8 mouse cellular contexts compared by ENCODE assay signal in genomic region chr16:3847871-3848270, GRCm38 (mm10). TPM values are rescaled to one million over a fixed set of nuclear protein-coding genes. Genes with fewer than 3 reads are reported as not detected.
DNase-seq lines count a peak whose midpoint lies in the region; ATAC-seq lines count a peak whose summit lies in the region.

No protein-coding gene starts in this region.

- no peak overlapping the region for H3K27ac ChIP-seq in kidney, embryonic 14.5 days (ENCODE audit: low read depth, low read length)
- no peak overlapping the region for H3K27ac ChIP-seq in hindbrain, embryonic 10.5 days
- no peak overlapping the region for H3K27ac ChIP-seq in midbrain, embryonic 11.5 days (ENCODE audit: low read depth, low read length)

- H3K9me3 ChIP-seq in kidney, embryonic 14.5 days (ENCODE audit: control insufficient read depth, low read length), result no peaks in the 10 kb centered on the region
- 0 out of 2 replicates have a peak, but pooled peaks cover 2% of the 10 kb centered on the region for H3K9me3 ChIP-seq in hindbrain, embryonic 10.5 days
- no peaks in the 10 kb centered on the region for H3K9me3 ChIP-seq in midbrain, embryonic 11.5 days (ENCODE audit: control insufficient read depth, low read length)

- WGBS in kidney, embryonic 14.5 days, result 64% methylated on average over 4 of the region's 4 CpGs
- WGBS in hindbrain, embryonic 10.5 days, result 61% methylated on average over 4 of the region's 4 CpGs
- WGBS in midbrain, embryonic 11.5 days, result 62% methylated on average over 4 of the region's 4 CpGs

- H3K36me3 ChIP-seq in kidney, embryonic 14.5 days (ENCODE audit: control insufficient read depth, insufficient read depth, low read length), result no peaks in the 10 kb centered on the region
- no peaks in the 10 kb centered on the region for H3K36me3 ChIP-seq in hindbrain, embryonic 10.5 days
- H3K36me3 ChIP-seq in midbrain, embryonic 11.5 days (ENCODE audit: control insufficient read depth, insufficient read depth, low read length), result no peaks in the 10 kb centered on the region; the same call in 1 of the 2 replicates

- H3K4me1 ChIP-seq in kidney, embryonic 14.5 days (ENCODE audit: control insufficient read depth, insufficient read depth, low read length), result no peaks in the 10 kb centered on the region
- H3K4me1 ChIP-seq in hindbrain, embryonic 10.5 days (replicated peaks), result peaks cover 18% of the 10 kb centered on the region
- H3K4me1 ChIP-seq in midbrain, embryonic 11.5 days (ENCODE audit: control insufficient read depth, insufficient read depth, low read length), result no peaks in the 10 kb centered on the region

- H3K4me2 ChIP-seq in kidney, embryonic 14.5 days (replicated peaks; ENCODE audit: low read depth, low read length), result peak overlapping the region; percentile 41
- peak overlapping the region; percentile 69 for H3K4me2 ChIP-seq in midbrain, embryonic 11.5 days

- ATAC-seq in kidney, embryonic 14.5 days (ENCODE audit: low FRiP score, low TSS enrichment), result no peak
- ATAC-seq in midbrain, embryonic 11.5 days (ENCODE audit: low FRiP score), result no peak

- H3K9ac ChIP-seq in kidney, embryonic 14.5 days (ENCODE audit: low read depth, low read length), result 0 out of 2 replicates have a peak overlapping the region, but pooled peaks have one; percentile 60
- H3K9ac ChIP-seq in midbrain, embryonic 11.5 days (ENCODE audit: low read length), result no peak overlapping the region

- no peak for DNase-seq in kidney, postnatal 14 days
- peak; percentile 56 for DNase-seq in ZHBTc4 (ENCODE audit: low read depth, low spot score)
- no peak for DNase-seq in hindbrain, embryonic 10.5 days (ENCODE audit: low spot score)
- DNase-seq in midbrain, embryonic 11.5 days (ENCODE audit: low spot score, missing footprints), result no peak
- DNase-seq in layer of hippocampus, postnatal 10 days (ENCODE audit: low spot score in 2 of 2), result no peak
- no peak for DNase-seq in left cerebral cortex, adult 9 months (ENCODE audit: low spot score in 2 of 2)
- no peak for DNase-seq in lung, postnatal 36 days

- no peaks in the 10 kb centered on the region for H3K27me3 ChIP-seq in kidney, embryonic 14.5 days (ENCODE audit: control insufficient read depth, insufficient read depth, low read length)
- no peaks in the 10 kb centered on the region for H3K27me3 ChIP-seq in hindbrain, embryonic 10.5 days (ENCODE audit: insufficient read depth, poor library complexity, severe bottlenecking)
- no peaks in the 10 kb centered on the region for H3K27me3 ChIP-seq in midbrain, embryonic 11.5 days (ENCODE audit: control insufficient read depth, insufficient read depth, low read length)

- H3K4me3 ChIP-seq in kidney, embryonic 14.5 days (ENCODE audit: low read length), result peak overlapping the region; percentile 64; the same call in 1 of the 2 replicates
- H3K4me3 ChIP-seq in hindbrain, embryonic 10.5 days, result peak overlapping the region; percentile 71
- H3K4me3 ChIP-seq in midbrain, embryonic 11.5 days (ENCODE audit: low read depth, low read length), result peak overlapping the region; percentile 68

RNA-seq across cellular contexts. Expression of gene Zfp174, which starts 0.8 kb away (rescaled TPM):
- polyA plus RNA-seq in kidney, embryonic 14.5 days (2014; fragmentation: Nextera tagmentation; extraction: Ambion mirVana), result 0.54 and 1.4 TPM in 2 replicates
- polyA plus RNA-seq in hindbrain, embryonic 10.5 days (2016; fragmentation: Nextera tagmentation; extraction: Ambion mirVana), result 0.94 and 1.2 TPM in 2 replicates
- 1.3 and 1.6 TPM in 2 replicates for polyA plus RNA-seq in midbrain, embryonic 11.5 days (2014; fragmentation: Nextera tagmentation; extraction: Ambion mirVana)
- total RNA-seq in layer of hippocampus, postnatal 10 days (2021), result 1 to 10 TPM; 4.4 to 4.8 TPM

RNA-seq across cellular contexts. Expression of gene Olfr15, which starts 17.2 kb away (rescaled TPM):
- polyA plus RNA-seq in kidney, embryonic 14.5 days (2014; fragmentation: Nextera tagmentation; extraction: Ambion mirVana), result not detected in 2 replicates
- polyA plus RNA-seq in hindbrain, embryonic 10.5 days (2016; fragmentation: Nextera tagmentation; extraction: Ambion mirVana), result not detected in 2 replicates
- not detected in 2 replicates for polyA plus RNA-seq in midbrain, embryonic 11.5 days (2014; fragmentation: Nextera tagmentation; extraction: Ambion mirVana)
- total RNA-seq in layer of hippocampus, postnatal 10 days (2021), result not detected

RNA-seq across cellular contexts. Expression of gene Naa60, which starts 24.3 kb away (rescaled TPM):
- 34.2 and 58.4 TPM in 2 replicates for polyA plus RNA-seq in kidney, embryonic 14.5 days (2014; fragmentation: Nextera tagmentation; extraction: Ambion mirVana)
- polyA plus RNA-seq in hindbrain, embryonic 10.5 days (2016; fragmentation: Nextera tagmentation; extraction: Ambion mirVana), result 58.0 and 66.1 TPM in 2 replicates
- polyA plus RNA-seq in midbrain, embryonic 11.5 days (2014; fragmentation: Nextera tagmentation; extraction: Ambion mirVana), result 62.6 and 64.0 TPM in 2 replicates
- total RNA-seq in layer of hippocampus, postnatal 10 days (2021), result 100 to 1,000 TPM in 1 of 2 experiments, 10 to 100 TPM in 1; 95.0 to 107 TPM

RNA-seq across cellular contexts. Expression of gene Zfp597, which starts 36.5 kb away (rescaled TPM):
- polyA plus RNA-seq in kidney, embryonic 14.5 days (2014; fragmentation: Nextera tagmentation; extraction: Ambion mirVana), result 3.7 and 7.1 TPM in 2 replicates
- polyA plus RNA-seq in hindbrain, embryonic 10.5 days (2016; fragmentation: Nextera tagmentation; extraction: Ambion mirVana), result 5.8 and 6.1 TPM in 2 replicates
- 9.3 and 9.5 TPM in 2 replicates for polyA plus RNA-seq in midbrain, embryonic 11.5 days (2014; fragmentation: Nextera tagmentation; extraction: Ambion mirVana)
- total RNA-seq in layer of hippocampus, postnatal 10 days (2021), result 10 to 100 TPM; 26.8 to 27.7 TPM

RNA-seq across cellular contexts. Expression of gene Gm20695, which starts 36.6 kb away (rescaled TPM):
- polyA plus RNA-seq in kidney, embryonic 14.5 days (2014; fragmentation: Nextera tagmentation; extraction: Ambion mirVana), result 0.70 and 2.9 TPM in 2 replicates
- polyA plus RNA-seq in hindbrain, embryonic 10.5 days (2016; fragmentation: Nextera tagmentation; extraction: Ambion mirVana), result 2.7 and 5.6 TPM in 2 replicates
- 2.1 and 4.4 TPM in 2 replicates for polyA plus RNA-seq in midbrain, embryonic 11.5 days (2014; fragmentation: Nextera tagmentation; extraction: Ambion mirVana)
- under 1 TPM in 1 of 2 experiments, not detected in 1; 0.46 TPM for total RNA-seq in layer of hippocampus, postnatal 10 days (2021)
